Mouse (Mus musculus) testis, adult 2 months (tissue): ENCODE measurements around the gene Usp51. TPM values are rescaled to one million over a fixed set of nuclear protein-coding genes. Genes with fewer than 3 reads are reported as not detected.
"Not testable (repeated sequence)": the region's sequence is repeated elsewhere in the genome, so short reads cannot be mapped to it uniquely, and the experiment has no call there.

Experiments used
- H3K27ac ChIP-seq: fragments of 200-500 bp; 2 replicates; pipeline ENCODE4 v1.5.1; 2012; ENCODE audit warnings: low read depth, low read length; ENCODE audit not compliant: control insufficient read depth, insufficient read depth
- H3K27me3 ChIP-seq: fragments of 200-500 bp; 2 replicates; pipeline ENCODE4 v1.6.1; 2012; ENCODE audit warnings: mild to moderate bottlenecking, low read length, moderate library complexity; ENCODE audit not compliant: control insufficient read depth, insufficient read depth
- H3K36me3 ChIP-seq: fragments of 200-500 bp; 2 replicates; pipeline ENCODE4 v1.6.1; 2012; ENCODE audit warnings: mild to moderate bottlenecking, low read length; ENCODE audit not compliant: control insufficient read depth, insufficient read depth
- H3K4me1 ChIP-seq: fragments of 200-500 bp; 2 replicates; pipeline ENCODE4 v1.6.1; 2012; ENCODE audit warnings: low read length; ENCODE audit not compliant: control insufficient read depth, insufficient read depth
- H3K4me3 ChIP-seq: fragments of 200-500 bp; 2 replicates; pipeline ENCODE4 v1.5.1; 2012; ENCODE audit warnings: low read depth, mild to moderate bottlenecking, low read length, moderate library complexity, mixed read lengths; ENCODE audit not compliant: control insufficient read depth
- CTCF ChIP-seq: fragments of 200-500 bp; IDR thresholded peaks from 2 replicates; pipeline ENCODE4 v1.5.1; 2012; ENCODE audit warnings: low read depth, mild to moderate bottlenecking, inconsistent platforms, low read length, moderate library complexity; ENCODE audit not compliant: control insufficient read depth, insufficient read depth, insufficient replicate concordance
- POLR2A ChIP-seq: fragments of 200-500 bp; IDR thresholded peaks from 2 replicates; pipeline ENCODE4 v1.6.1; 2012; ENCODE audit warnings: low read depth, mild to moderate bottlenecking, inconsistent platforms, low read length, moderate library complexity; ENCODE audit not compliant: control insufficient read depth
- polyA plus RNA-seq: library from polyadenylated mRNA; depleted of rRNA; stranded (reverse); fragments of >200 nt; gene quantifications from 2 replicates; pipeline ENCODE4 v1.2.3, GENCODE M21; 2012; rRNA removed

Gene Usp51
- polyA plus RNA-seq, 1 experiment, result 1.4 TPM

DNA sequence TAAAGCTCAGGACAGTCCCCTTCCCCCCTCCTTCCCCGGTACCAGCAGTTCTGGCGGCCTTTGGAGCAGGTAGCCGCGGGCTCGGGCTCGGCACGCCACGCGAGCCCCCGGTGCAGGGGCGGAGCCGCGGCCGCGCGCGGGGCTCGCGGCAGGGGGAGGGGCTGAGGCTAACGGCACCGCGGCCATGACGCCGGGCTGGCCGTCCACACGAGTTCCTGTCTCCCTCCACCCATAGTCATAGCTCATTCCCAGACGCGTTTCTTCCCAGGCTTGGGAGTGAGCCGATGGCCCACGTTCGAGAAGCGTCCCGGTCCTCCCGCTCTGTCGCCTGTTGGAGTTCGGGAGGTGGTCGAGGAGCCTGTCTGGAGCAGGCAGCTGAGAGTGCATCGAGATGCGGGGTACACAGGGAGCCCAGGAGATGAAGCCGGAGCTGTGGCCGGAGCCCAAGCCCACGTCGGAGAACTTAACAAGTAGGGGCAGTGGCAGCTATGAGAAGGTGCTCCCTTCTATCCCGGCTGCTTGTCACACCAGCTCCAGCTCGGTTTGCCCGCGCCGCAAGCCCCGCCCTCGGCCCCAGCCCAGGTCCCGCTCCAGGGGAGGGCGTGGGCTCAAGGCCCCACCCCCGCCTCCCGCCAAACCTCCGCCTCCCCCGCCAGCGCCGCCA lies 884 bp downstream of the Usp51 start:
- Histone ChIP-seq H3K27me3 (no peaks in the 10 kb centered on the region), H3K4me1 (peaks cover 2% of the 10 kb centered on the region; the same call in 1 of the 2 replicates), H3K4me3 (peak overlapping the region; percentile 95), H3K27ac (peak overlapping the region; percentile 78), H3K36me3 (no peaks in the 10 kb centered on the region)
- TF ChIP-seq CTCF (no peak), POLR2A (peak; percentile 63; the same call in 1 of the 2 replicates)

DNA sequence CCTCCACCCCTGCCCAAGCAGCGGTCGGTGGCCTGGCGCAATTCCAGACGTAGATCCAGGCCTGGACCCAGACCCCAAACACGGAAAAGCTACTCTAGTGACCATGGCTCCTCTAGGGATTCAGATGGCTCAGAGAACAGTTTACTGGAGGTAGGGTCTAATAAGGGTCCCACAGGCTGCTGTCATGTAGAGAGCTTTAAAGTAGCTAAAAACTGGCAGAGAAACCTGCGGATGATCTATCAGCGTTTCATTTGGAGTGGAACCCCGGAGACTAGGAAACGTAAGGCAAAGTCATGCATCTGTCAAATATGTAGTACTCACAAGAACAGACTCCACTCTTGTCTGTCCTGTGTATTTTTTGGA lies 1.4 kb downstream of the Usp51 start:
- Histone ChIP-seq H3K4me1 (peaks cover 2% of the 10 kb centered on the region; the same call in 1 of the 2 replicates), H3K4me3 (peak overlapping the region; percentile 95), H3K27ac (no peak overlapping the region), H3K36me3 (no peaks in the 10 kb centered on the region), H3K27me3 (no peaks in the 10 kb centered on the region)
- TF ChIP-seq POLR2A, result no peak
- no peak for TF ChIP-seq CTCF

- H3K27ac ChIP-seq, H3K4me1 ChIP-seq, H3K27me3 ChIP-seq, H3K4me3 ChIP-seq, H3K36me3 ChIP-seq: not testable (repeated sequence)
Observed at GRCm38 (mm10) chrX:153025255-153025654, 19.0 kb downstream of the Usp51 start.

DNA sequence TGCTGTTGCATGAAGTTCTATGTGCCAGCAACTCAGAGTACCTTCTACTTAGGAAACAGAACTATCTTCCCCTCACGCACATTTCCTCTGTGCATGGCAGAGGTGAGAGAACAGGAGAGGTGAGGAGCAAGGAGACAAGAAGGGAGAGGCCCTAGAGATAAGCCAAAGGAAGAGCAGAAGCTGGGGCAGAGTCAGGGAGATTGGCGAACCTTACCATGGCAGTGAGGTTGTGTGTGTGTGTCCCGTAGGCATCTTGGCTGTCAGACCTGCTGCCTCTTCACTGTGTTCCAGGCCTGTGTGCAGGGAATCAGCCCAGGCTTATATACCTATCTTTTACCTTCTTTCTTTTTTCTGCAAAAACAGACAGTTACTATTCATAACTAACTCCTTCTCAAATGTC lies 19.4 kb downstream of the Usp51 start:
- H3K4me3 ChIP-seq, H3K27ac ChIP-seq, H3K36me3 ChIP-seq, H3K27me3 ChIP-seq, H3K4me1 ChIP-seq: not testable (repeated sequence)

- H3K4me1 ChIP-seq, H3K27me3 ChIP-seq: not testable (repeated sequence)
Observed at GRCm38 (mm10) chrX:153031547-153031946, 25.3 kb downstream of the Usp51 start.

GRCm38 (mm10) chrX:153037087-153037971 lies 31.1 kb downstream of the Usp51 start, which contains the start of gene Mageh1:
Gene Mageh1 (minus strand): TSS chrX:153037575.
- H3K27me3 ChIP-seq, result no peaks in the 10 kb centered on the region
- TF ChIP-seq CTCF (no peak), POLR2A (peak; percentile 39; the same call in 1 of the 2 replicates)
- H3K4me3 ChIP-seq, result peak within 1 kb of the TSS; percentile 73
- peaks cover 8% of the 10 kb centered on the region; the same call in 1 of the 2 replicates for H3K4me1 ChIP-seq
- peak within 1 kb of the TSS; percentile 44; the same call in 1 of the 2 replicates for H3K27ac ChIP-seq
- H3K36me3 ChIP-seq, result no peaks in the 10 kb centered on the region

More at GRCm38 (mm10) chrX:153031547-153031946, 25.3 kb downstream of the Usp51 start:
- not testable (repeated sequence) for H3K4me3 ChIP-seq, H3K27ac ChIP-seq, H3K36me3 ChIP-seq

- H3K27ac ChIP-seq, H3K27me3 ChIP-seq, H3K4me3 ChIP-seq, H3K36me3 ChIP-seq, H3K4me1 ChIP-seq: not testable (repeated sequence)
Observed at GRCm38 (mm10) chrX:153037972-153038744, 31.9 kb downstream of the Usp51 start.

Other genes starting within 250 kb of the Usp51 start
- 0.87 and 0.90 TPM in 2 replicates for gene Shroom2, start 237.0 kb upstream of the Usp51 start, polyA plus RNA-seq
- not detected in 2 replicates for gene Gpr143, start 224.5 kb upstream of the Usp51 start, polyA plus RNA-seq
- gene Mageh1, start 31.1 kb downstream of the Usp51 start, polyA plus RNA-seq, result 1.0 and 1.2 TPM in 2 replicates
- gene Foxr2, start 112.3 kb downstream of the Usp51 start, polyA plus RNA-seq, result 0.02 TPM in 1 of 2 replicates, not detected in the other
- 4.8 and 7.7 TPM in 2 replicates for gene Rragb, start 133.5 kb downstream of the Usp51 start, polyA plus RNA-seq
- gene Klf8, start 231.0 kb downstream of the Usp51 start, polyA plus RNA-seq, result 0.73 and 1.2 TPM in 2 replicates